Mouse (Mus musculus) hindbrain, postnatal 0 days (tissue): ENCODE data around the gene Abcb11. TPM values are rescaled to one million over a fixed set of nuclear protein-coding genes. Genes with fewer than 3 reads are reported as not detected.

Experiments used
- ATAC-seq: fragments of 200-750 bp; cut with Nextera tagmentation; 2 replicates; pipeline ENCODE4 v1.8.0; 2017; ENCODE audit warnings: mild to moderate bottlenecking, moderate TSS enrichment, moderate library complexity
- DNase-seq: peaks from one replicate; pipeline ENCODE4 v3.0.0-alpha.2; 2015; ENCODE audit warnings: low spot score
- H3K27ac ChIP-seq: fragments of 300-500 bp; sonication (generic); 2 replicates; pipeline ENCODE4 v1.5.1; 2014; ENCODE audit warnings: mild to moderate bottlenecking
- H3K27me3 ChIP-seq: fragments of 300-500 bp; sonication (generic); 2 replicates; pipeline ENCODE4 v1.6.1; 2014; ENCODE audit warnings: low read length, mixed read lengths; ENCODE audit not compliant: insufficient read depth
- H3K36me3 ChIP-seq: fragments of 300-500 bp; sonication (generic); 2 replicates; pipeline ENCODE4 v1.6.1; 2014; ENCODE audit warnings: low read length, mixed read lengths; ENCODE audit not compliant: insufficient read depth
- H3K4me1 ChIP-seq: fragments of 300-500 bp; sonication (generic); 2 replicates; pipeline ENCODE4 v1.6.1; 2014; ENCODE audit warnings: antibody characterized with exemption, low read length, mixed read lengths; ENCODE audit not compliant: insufficient read depth
- H3K4me2 ChIP-seq: fragments of 300-500 bp; sonication (generic); 2 replicates; pipeline ENCODE4 v1.6.1; 2014; ENCODE audit warnings: low read depth, mild to moderate bottlenecking, low read length, moderate library complexity, mixed read lengths
- H3K4me3 ChIP-seq: fragments of 300-500 bp; sonication (generic); 2 replicates; pipeline ENCODE4 v1.5.1; 2014; ENCODE audit warnings: low read length
- H3K9ac ChIP-seq: fragments of 300-500 bp; sonication (generic); replicated peaks from 2 replicates; pipeline ENCODE4 v1.6.1; 2014; ENCODE audit warnings: mild to moderate bottlenecking, low read length, moderate library complexity, mixed read lengths
- H3K9me3 ChIP-seq: fragments of 300-500 bp; sonication (generic); 2 replicates; pipeline ENCODE4 v1.6.1; 2016; ENCODE audit warnings: low read length, mixed read lengths
- CTCF ChIP-seq: IDR thresholded peaks from 2 replicates; pipeline ENCODE4 v1.5.1; 2016; ENCODE audit warnings: antibody characterized with exemption, control low read depth, low read depth
- WGBS: fragments of 180-500 bp; shearing (Covaris S2); extraction: QIAGEN DNeasy Blood & Tissue Kit; methylation state at CpG from one replicate; pipeline ENCODE4 v1.1.7; 2014; 5-methylcytosine and 5-hydroxymethylcytosine counted together
- polyA plus RNA-seq: library from polyadenylated mRNA; unstranded; fragments of >200 nt; fragmentation: Nextera tagmentation; extraction: Ambion mirVana; gene quantifications from 2 replicates; pipeline ENCODE4 v1.2.1, GENCODE M21; 2015
- total RNA-seq: library from RNA; depleted of rRNA; stranded (reverse); fragments of >200 nt; gene quantifications from 2 replicates; pipeline ENCODE4 v1.2.3, GENCODE M21; 2014

Gene Abcb11
- total and polyA plus RNA-seq, 2 experiments from 2014 or later: 0.10 TPM; not detected in 1

DNA sequence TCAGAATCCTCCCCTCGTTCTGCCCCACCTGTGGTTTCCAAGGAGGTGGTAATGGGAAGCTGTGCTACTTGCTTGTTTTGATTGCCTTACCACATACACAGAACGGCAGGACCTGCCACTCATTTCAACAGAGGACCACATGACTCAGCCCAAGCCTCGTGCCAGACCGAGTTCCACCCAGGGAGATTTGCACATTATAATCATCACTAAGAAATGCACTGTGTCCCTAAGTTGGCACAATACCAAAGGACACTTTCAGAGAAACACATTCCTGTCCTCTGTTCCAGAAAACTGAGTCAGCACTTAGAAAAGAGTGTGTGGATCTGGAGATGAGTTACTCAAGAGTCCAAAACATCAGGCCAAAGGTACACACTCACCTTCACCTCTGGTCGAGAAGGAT, 53.4 kb downstream of the Abcb11 start:
- Histone ChIP-seq H3K4me1 (no peaks in the 10 kb centered on the region), H3K4me3 (no peak overlapping the region), H3K9me3 (no peaks in the 10 kb centered on the region), H3K36me3 (no peaks in the 10 kb centered on the region), H3K27ac (no peak overlapping the region), H3K9ac (no peak overlapping the region), H3K27me3 (no peaks in the 10 kb centered on the region), H3K4me2 (no peak overlapping the region)
- no peak for ATAC-seq
- no peak for DNase-seq
- 42% methylated on average over 5 of the region's 5 CpGs for WGBS
- TF ChIP-seq CTCF: no peak

DNA sequence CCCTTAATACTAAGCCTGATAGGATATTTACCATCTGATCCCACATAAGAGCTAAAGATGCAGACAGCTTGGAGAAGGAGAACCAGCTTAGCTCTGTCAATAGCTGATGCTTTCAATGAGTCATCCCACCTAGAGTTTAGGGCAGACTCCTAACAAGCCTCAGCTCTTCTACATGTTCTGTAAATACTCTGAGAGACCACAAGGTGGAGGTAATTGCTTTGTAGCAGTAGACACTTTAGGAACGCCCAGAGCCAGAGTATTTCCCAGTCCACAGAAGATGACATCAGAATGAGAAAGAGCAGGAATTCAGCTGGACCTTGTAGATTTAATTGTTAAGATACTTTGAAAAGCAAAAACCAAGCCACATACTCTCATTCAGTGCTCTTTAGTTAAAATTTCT, 66.5 kb downstream of the Abcb11 start:
- no peak for ATAC-seq

DNA sequence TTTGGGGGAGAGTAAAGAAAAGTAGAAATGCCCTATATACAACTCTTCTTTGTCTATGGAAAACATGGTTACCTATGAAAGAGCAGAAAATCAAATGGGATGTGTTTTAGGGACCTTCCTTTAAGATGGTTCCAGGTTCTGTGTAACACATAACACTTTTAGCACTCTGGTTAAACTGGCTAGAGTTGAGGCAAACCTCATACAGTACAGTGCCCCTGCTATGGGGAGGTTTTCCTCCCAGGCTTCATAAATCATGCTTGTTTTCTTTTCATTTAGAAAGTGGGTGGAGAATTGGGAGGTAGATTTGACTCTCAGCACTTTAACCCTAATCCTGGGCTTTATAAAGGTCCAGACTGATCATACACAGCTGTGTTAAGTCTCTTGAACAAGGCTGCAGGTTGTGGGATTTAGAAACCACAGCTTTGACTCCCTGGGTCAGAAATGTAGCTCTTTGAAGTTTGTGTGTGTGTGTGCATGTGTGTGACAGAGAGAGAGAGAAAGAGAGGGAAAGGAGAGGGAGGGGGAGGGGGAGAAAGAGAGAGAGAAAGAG, 78.3 kb downstream of the Abcb11 start:
- no peak overlapping the region for H3K4me2 ChIP-seq
- H3K4me3 ChIP-seq: no peak overlapping the region
- no peak for TF ChIP-seq CTCF
- H3K36me3 ChIP-seq: no peaks in the 10 kb centered on the region
- H3K27me3 ChIP-seq: no peaks in the 10 kb centered on the region
- H3K27ac ChIP-seq: no peak overlapping the region
- no peaks in the 10 kb centered on the region for H3K9me3 ChIP-seq
- H3K4me1 ChIP-seq: no peaks in the 10 kb centered on the region
- DNase-seq (no peak), ATAC-seq (no peak)
- H3K9ac ChIP-seq: no peak overlapping the region

More for the DNA sequence above, 66.5 kb downstream of the Abcb11 start:
- no peaks in the 10 kb centered on the region for H3K27me3 ChIP-seq
- no peaks in the 10 kb centered on the region for H3K4me1 ChIP-seq
- H3K9ac ChIP-seq: no peak overlapping the region
- WGBS: 14% methylated on average over 1 of the region's 1 CpGs
- H3K36me3 ChIP-seq: no peaks in the 10 kb centered on the region
- peak; percentile 58 for TF ChIP-seq CTCF
- no peak overlapping the region for H3K27ac ChIP-seq
- DNase-seq: peak; percentile 47
- H3K4me3 ChIP-seq: no peak overlapping the region
- H3K4me2 ChIP-seq: no peak overlapping the region
- H3K9me3 ChIP-seq: no peaks in the 10 kb centered on the region

DNA sequence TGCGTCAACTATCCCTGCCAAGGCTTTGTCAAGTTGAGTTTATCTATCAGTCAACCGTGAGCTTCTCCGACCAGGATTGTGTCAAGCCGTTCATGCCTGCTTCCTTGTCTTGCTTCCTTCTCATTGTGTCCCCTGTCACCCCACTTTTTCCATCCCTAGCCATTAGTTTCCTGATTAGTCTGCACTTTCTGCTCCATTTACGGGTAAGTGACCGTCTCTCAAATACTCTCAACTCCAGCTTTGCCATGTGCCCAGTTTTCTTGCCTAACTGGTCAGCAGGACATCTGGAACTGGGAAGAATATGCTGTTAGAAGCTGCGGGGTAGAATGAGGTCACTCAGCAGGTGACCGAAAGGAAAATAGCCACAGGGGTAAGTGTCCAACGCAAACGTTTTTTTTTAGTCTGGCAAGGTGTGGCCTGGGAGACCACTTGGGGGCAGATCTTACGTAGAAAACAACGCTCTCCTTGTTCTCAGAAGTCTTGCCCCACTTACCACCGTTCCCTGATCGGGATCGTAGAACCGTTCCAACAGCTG, 94.1 kb downstream of the Abcb11 start:
- Histone ChIP-seq H3K4me2 (0 out of 2 replicates have a peak overlapping the region, but pooled peaks have one; percentile 11), H3K4me1 (no peaks in the 10 kb centered on the region), H3K9me3 (no peaks in the 10 kb centered on the region), H3K27ac (no peak overlapping the region), H3K4me3 (no peak overlapping the region), H3K36me3 (no peaks in the 10 kb centered on the region), H3K27me3 (no peaks in the 10 kb centered on the region), H3K9ac (no peak overlapping the region)
- WGBS: 52% methylated on average over 16 of the region's 16 CpGs
- DNase-seq (no peak), ATAC-seq (no peak)
- no peak for TF ChIP-seq CTCF

DNA sequence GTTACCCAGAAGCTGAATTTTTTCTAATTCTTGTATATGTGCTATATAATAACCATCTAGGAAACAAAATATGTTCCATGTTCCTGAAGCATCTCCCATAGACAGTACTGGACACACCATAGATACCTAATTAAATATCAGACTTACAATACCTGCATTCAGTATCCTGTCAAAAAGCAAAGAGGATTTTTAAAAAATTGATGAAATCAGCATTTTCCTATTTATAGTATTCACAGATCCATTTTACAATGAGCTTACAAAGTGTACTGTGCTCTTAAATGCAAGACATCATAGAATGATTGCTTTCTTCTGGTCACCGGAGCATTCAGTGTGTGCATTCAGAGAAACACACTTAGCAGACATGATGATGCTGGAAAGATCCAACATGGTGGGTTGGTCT, 95.3 kb downstream of the Abcb11 start:
- 96% methylated on average over 1 of the region's 1 CpGs for WGBS
- H3K4me3 ChIP-seq: no peak overlapping the region
- no peak for DNase-seq
- H3K9me3 ChIP-seq: no peaks in the 10 kb centered on the region
- H3K27me3 ChIP-seq: no peaks in the 10 kb centered on the region
- TF ChIP-seq CTCF: no peak
- H3K9ac ChIP-seq: no peak overlapping the region
- no peaks in the 10 kb centered on the region for H3K4me1 ChIP-seq
- no peaks in the 10 kb centered on the region for H3K36me3 ChIP-seq
- no peak overlapping the region for H3K27ac ChIP-seq
- ATAC-seq: no peak
- H3K4me2 ChIP-seq: no peak overlapping the region

DNA sequence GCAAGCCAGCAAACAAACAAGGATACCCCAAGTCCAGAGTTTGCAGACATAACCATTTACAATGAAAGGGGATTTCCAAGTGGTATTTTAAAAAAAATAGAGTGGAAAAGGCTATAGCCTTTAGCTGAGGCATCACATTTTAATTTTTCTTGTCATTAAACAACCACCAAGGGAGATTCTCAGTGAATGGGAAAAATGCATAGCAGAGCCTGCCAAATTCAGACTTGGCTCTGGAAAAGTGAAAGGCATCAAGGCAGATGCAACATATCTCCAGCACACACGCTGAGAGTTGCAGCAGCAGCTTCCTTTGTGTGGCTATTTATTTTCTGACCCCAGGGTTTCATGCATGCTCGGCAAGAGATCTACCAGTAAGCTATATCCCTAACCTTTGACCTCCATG, 97.5 kb downstream of the Abcb11 start:
- Histone ChIP-seq H3K4me2 (no peak overlapping the region), H3K27me3 (no peaks in the 10 kb centered on the region), H3K36me3 (no peaks in the 10 kb centered on the region), H3K4me1 (no peaks in the 10 kb centered on the region), H3K27ac (no peak overlapping the region), H3K9ac (no peak overlapping the region), H3K4me3 (no peak overlapping the region), H3K9me3 (no peaks in the 10 kb centered on the region)
- ATAC-seq (0 out of 2 replicates have a peak, but pooled peaks have one; percentile 40), DNase-seq (peak; percentile 56)
- no peak for TF ChIP-seq CTCF
- WGBS: 23% methylated on average over 2 of the region's 2 CpGs

DNA sequence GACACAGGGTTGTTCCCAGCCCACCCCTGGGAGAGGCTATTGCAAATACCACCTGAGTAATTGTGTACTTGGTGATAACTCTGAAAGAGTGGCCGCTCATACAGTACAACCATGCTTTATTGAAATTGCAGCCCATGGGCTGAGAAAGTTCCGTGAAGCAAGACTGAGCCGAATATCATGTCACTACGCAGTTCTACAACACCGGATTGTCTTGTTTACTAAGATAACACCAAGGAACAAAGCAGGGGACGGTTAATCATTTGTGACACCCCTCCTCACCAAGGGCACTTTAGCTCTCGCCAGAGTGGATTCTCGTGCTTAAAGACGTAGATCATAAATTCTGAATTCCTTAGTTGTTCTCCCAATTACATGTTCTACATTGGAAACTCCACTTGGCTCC, 103.1 kb downstream of the Abcb11 start:
- no peak overlapping the region for H3K9ac ChIP-seq
- ATAC-seq (no peak), DNase-seq (no peak)
- no peak overlapping the region for H3K4me3 ChIP-seq
- H3K27me3 ChIP-seq: no peaks in the 10 kb centered on the region
- no peaks in the 10 kb centered on the region for H3K36me3 ChIP-seq
- no peak for TF ChIP-seq CTCF
- H3K27ac ChIP-seq: no peak overlapping the region
- no peak overlapping the region for H3K4me2 ChIP-seq
- no peaks in the 10 kb centered on the region for H3K9me3 ChIP-seq
- WGBS: 80% methylated on average over 9 of the region's 9 CpGs
- no peaks in the 10 kb centered on the region for H3K4me1 ChIP-seq
